Mouse (Mus musculus) limb, embryonic 12.5 days (tissue): ENCODE results near the gene D930048N14Rik. TPM values are rescaled to one million over a fixed set of nuclear protein-coding genes. Genes with fewer than 3 reads are reported as not detected.
"Not testable (repeated sequence)": the region's sequence is repeated elsewhere in the genome, so short reads cannot be mapped to it uniquely, and the experiment has no call there.

Experiments
- ATAC-seq: fragments of 200-750 bp; cut with Nextera tagmentation; 2 replicates; pipeline ENCODE4 v1.8.0; 2017; ENCODE audit warnings: low read depth, moderate TSS enrichment; ENCODE audit not compliant: insufficient number of reproducible peaks, insufficient read depth, low FRiP score, low TSS enrichment
- H3K27ac ChIP-seq: fragments of 300-500 bp; sonication (generic); 2 replicates; pipeline ENCODE4 v1.5.1; 2016; ENCODE audit warnings: mild to moderate bottlenecking, moderate library complexity
- H3K27me3 ChIP-seq: fragments of 300-500 bp; sonication (generic); 2 replicates; pipeline ENCODE4 v1.6.1; 2016; ENCODE audit warnings: mild to moderate bottlenecking, moderate library complexity
- H3K36me3 ChIP-seq: fragments of 300-500 bp; sonication (generic); 2 replicates; pipeline ENCODE4 v1.6.1; 2016; ENCODE audit warnings: mild to moderate bottlenecking, moderate library complexity
- H3K4me1 ChIP-seq: fragments of 300-500 bp; sonication (generic); replicated peaks from 2 replicates; pipeline ENCODE4 v1.6.1; 2016
- H3K4me2 ChIP-seq: fragments of 300-500 bp; sonication (generic); 2 replicates; pipeline ENCODE4 v1.6.1; 2016; ENCODE audit warnings: mild to moderate bottlenecking, moderate library complexity
- H3K4me3 ChIP-seq: fragments of 300-500 bp; sonication (generic); replicated peaks from 2 replicates; pipeline ENCODE4 v1.5.1; 2016; ENCODE audit warnings: mild to moderate bottlenecking
- H3K9ac ChIP-seq: fragments of 300-500 bp; sonication (generic); replicated peaks from 2 replicates; pipeline ENCODE4 v1.6.1; 2016; ENCODE audit warnings: mild to moderate bottlenecking, moderate library complexity
- H3K9me3 ChIP-seq: fragments of 300-500 bp; sonication (generic); 2 replicates; pipeline ENCODE4 v1.6.1; 2016; ENCODE audit warnings: mild to moderate bottlenecking, moderate library complexity
- WGBS: fragments of 180-500 bp; shearing (Covaris S2); methylation state at CpG from one replicate; pipeline ENCODE4 v1.1.7; 2016; 5-methylcytosine and 5-hydroxymethylcytosine counted together
- polyA plus RNA-seq: library from polyadenylated mRNA; unstranded; fragments of >200 nt; fragmentation: Nextera tagmentation; extraction: Ambion mirVana; gene quantifications from 2 replicates; pipeline ENCODE4 v1.2.1, GENCODE M21; 2016

D930048N14Rik gene
- polyA plus RNA-seq, 1 experiment from 2014 or later, result 2.5 TPM

GRCm38 (mm10) chr11:51632130-51632753, 18.5 kb upstream of the D930048N14Rik start:
- Histone ChIP-seq H3K4me3 (no peak overlapping the region), H3K9ac (no peak overlapping the region), H3K36me3 (peaks cover 19% of the 10 kb centered on the region), H3K4me2 (no peak overlapping the region), H3K4me1 (peaks cover 15% of the 10 kb centered on the region), H3K27me3 (no peaks in the 10 kb centered on the region), H3K27ac (no peak overlapping the region), H3K9me3 (no peaks in the 10 kb centered on the region)
- 88% methylated on average over 6 of the region's 6 CpGs for WGBS
- no peak for ATAC-seq

- peaks cover 24% of the 10 kb centered on the region for H3K4me1 ChIP-seq
- H3K4me3 ChIP-seq, H3K27ac ChIP-seq, H3K27me3 ChIP-seq, H3K36me3 ChIP-seq, H3K9me3 ChIP-seq, ATAC-seq, H3K9ac ChIP-seq, H3K4me2 ChIP-seq: not testable (repeated sequence)
- 93% methylated on average over 7 of the region's 7 CpGs for WGBS
Measured at GRCm38 (mm10) chr11:51633200-51633599, 17.6 kb upstream of the D930048N14Rik start.

- H3K9me3 ChIP-seq, result no peaks in the 10 kb centered on the region
- no peak overlapping the region for H3K4me2 ChIP-seq
- WGBS, result 92% methylated on average over 3 of the region's 3 CpGs
- no peak overlapping the region for H3K4me3 ChIP-seq
- no peak for ATAC-seq
- H3K4me1 ChIP-seq, result peaks cover 25% of the 10 kb centered on the region
- no peak overlapping the region for H3K9ac ChIP-seq
- no peak overlapping the region for H3K27ac ChIP-seq
- no peaks in the 10 kb centered on the region for H3K27me3 ChIP-seq
- peaks cover 4% of the 10 kb centered on the region; the same call in 1 of the 2 replicates for H3K36me3 ChIP-seq
Measured at GRCm38 (mm10) chr11:51633721-51634120, 17.0 kb upstream of the D930048N14Rik start.

- no peaks in the 10 kb centered on the region for H3K9me3 ChIP-seq
- H3K9ac ChIP-seq, result peak overlapping the region; percentile 69
- peak overlapping the region; percentile 78 for H3K4me2 ChIP-seq
- H3K27ac ChIP-seq, result peak overlapping the region; percentile 57
- ATAC-seq, result no peak
- no peaks in the 10 kb centered on the region for H3K27me3 ChIP-seq
- H3K36me3 ChIP-seq, result no peaks in the 10 kb centered on the region
- peak overlapping the region; percentile 80 for H3K4me3 ChIP-seq
- 29% methylated on average over 6 of the region's 6 CpGs for WGBS
- H3K4me1 ChIP-seq, result peaks cover 25% of the 10 kb centered on the region
Measured at GRCm38 (mm10) chr11:51635127-51635524, 15.6 kb upstream of the D930048N14Rik start.

- WGBS, result under 1% methylated on average over 61 of the region's 61 CpGs
- H3K9ac ChIP-seq, result peak within 1 kb of the TSS; percentile 69
Measured at GRCm38 (mm10) chr11:51635525-51636322, 15.0 kb upstream of the D930048N14Rik start, which contains the start of gene Rmnd5b. Gene Rmnd5b (minus strand): TSS chr11:51635896.

GRCm38 (mm10) chr11:51636323-51636684, 14.4 kb upstream of the D930048N14Rik start:
- 1% methylated on average over 6 of the region's 6 CpGs for WGBS
- Histone ChIP-seq H3K4me1 (peaks cover 25% of the 10 kb centered on the region), H3K27me3 (no peaks in the 10 kb centered on the region), H3K4me2 (peak overlapping the region; percentile 78), H3K9ac (peak overlapping the region; percentile 69), H3K9me3 (no peaks in the 10 kb centered on the region), H3K4me3 (peak overlapping the region; percentile 80), H3K27ac (peak overlapping the region; percentile 57), H3K36me3 (no peaks in the 10 kb centered on the region)
- no peak for ATAC-seq

More at GRCm38 (mm10) chr11:51635525-51636322, 15.0 kb upstream of the D930048N14Rik start, which contains the start of gene Rmnd5b:
- H3K9me3 ChIP-seq, result no peaks in the 10 kb centered on the region
- no peaks in the 10 kb centered on the region for H3K27me3 ChIP-seq
- peak within 1 kb of the TSS; percentile 57 for H3K27ac ChIP-seq
- peak within 1 kb of the TSS; percentile 78 for H3K4me2 ChIP-seq
- no peaks in the 10 kb centered on the region for H3K36me3 ChIP-seq
- H3K4me1 ChIP-seq, result peaks cover 25% of the 10 kb centered on the region
- peak; percentile 67 for ATAC-seq
- H3K4me3 ChIP-seq, result peak within 1 kb of the TSS; percentile 80

GRCm38 (mm10) chr11:51637971-51638414, 12.8 kb upstream of the D930048N14Rik start:
- Histone ChIP-seq H3K36me3 (peaks cover 8% of the 10 kb centered on the region), H3K9ac (0 out of 2 replicates have a peak overlapping the region, but pooled peaks have one; percentile 32), H3K27ac (peak overlapping the region; percentile 86), H3K4me2 (peak overlapping the region; percentile 52), H3K27me3 (no peaks in the 10 kb centered on the region), H3K4me1 (peaks cover 25% of the 10 kb centered on the region), H3K4me3 (peak overlapping the region; percentile 26), H3K9me3 (no peaks in the 10 kb centered on the region)
- 2% methylated on average over 17 of the region's 17 CpGs for WGBS
- no peak; the same call in 1 of the 2 replicates for ATAC-seq

GRCm38 (mm10) chr11:51638497-51638896, 12.3 kb upstream of the D930048N14Rik start:
- Histone ChIP-seq H3K27me3 (0 out of 2 replicates have a peak, but pooled peaks cover 3% of the 10 kb centered on the region), H3K9me3 (no peaks in the 10 kb centered on the region), H3K27ac (peak overlapping the region; percentile 86), H3K9ac (no peak overlapping the region), H3K4me2 (peak overlapping the region; percentile 52), H3K4me1 (peaks cover 28% of the 10 kb centered on the region), H3K36me3 (peaks cover 13% of the 10 kb centered on the region), H3K4me3 (no peak overlapping the region; the same call in 1 of the 2 replicates)
- WGBS, result 70% methylated on average over 5 of the region's 5 CpGs
- no peak for ATAC-seq

- Histone ChIP-seq H3K4me2 (no peak overlapping the region), H3K27ac (no peak overlapping the region), H3K9ac (no peak overlapping the region), H3K4me1 (peaks cover 29% of the 10 kb centered on the region), H3K9me3 (no peaks in the 10 kb centered on the region), H3K4me3 (no peak overlapping the region), H3K27me3 (0 out of 2 replicates have a peak, but pooled peaks cover 6% of the 10 kb centered on the region), H3K36me3 (peaks cover 36% of the 10 kb centered on the region)
- 78% methylated on average over 7 of the region's 7 CpGs for WGBS
- no peak for ATAC-seq
Measured at GRCm38 (mm10) chr11:51640748-51641147, 10.0 kb upstream of the D930048N14Rik start.

- Histone ChIP-seq H3K4me1 (peaks cover 30% of the 10 kb centered on the region), H3K4me3 (no peak overlapping the region), H3K27me3 (0 out of 2 replicates have a peak, but pooled peaks cover 6% of the 10 kb centered on the region), H3K9me3 (no peaks in the 10 kb centered on the region), H3K36me3 (peaks cover 37% of the 10 kb centered on the region), H3K4me2 (0 out of 2 replicates have a peak overlapping the region, but pooled peaks have one; percentile 24), H3K27ac (peak overlapping the region; percentile 29; the same call in 1 of the 2 replicates), H3K9ac (no peak overlapping the region)
- ATAC-seq, result no peak
- WGBS, result 77% methylated on average over 9 of the region's 9 CpGs
Measured at GRCm38 (mm10) chr11:51643202-51643601, 7.6 kb upstream of the D930048N14Rik start.

- Histone ChIP-seq H3K9ac (no peak overlapping the region), H3K36me3 (peaks cover 37% of the 10 kb centered on the region), H3K4me1 (peaks cover 35% of the 10 kb centered on the region), H3K4me3 (0 out of 2 replicates have a peak overlapping the region, but pooled peaks have one; percentile 3), H3K4me2 (peak overlapping the region; percentile 24; the same call in 1 of the 2 replicates), H3K9me3 (no peaks in the 10 kb centered on the region), H3K27ac (peak overlapping the region; percentile 29; the same call in 1 of the 2 replicates), H3K27me3 (0 out of 2 replicates have a peak, but pooled peaks cover 6% of the 10 kb centered on the region)
- ATAC-seq, result no peak
- 52% methylated on average over 15 of the region's 15 CpGs for WGBS
Measured at GRCm38 (mm10) chr11:51643761-51644160, 7.0 kb upstream of the D930048N14Rik start.
